Mouse (Mus musculus): ENCODE results near the gene Zcchc14. TPM values are rescaled to one million over a fixed set of nuclear protein-coding genes. Genes with fewer than 3 reads are reported as not detected.

Zcchc14 gene
- total and polyA plus RNA-seq, 3 experiments = not detected

GRCm38 (mm10) chr8:121570801-121571200 lies 81.9 kb downstream of the Zcchc14 start:
- Histone ChIP-seq H3K4me2 (ENCODE audit: insufficient read depth, low read depth, poor library complexity, severe bottlenecking) (no peak overlapping the region), H3K9ac (ENCODE audit: insufficient read depth, low read depth) (no peak overlapping the region), H3K27me3 (replicated peaks) (no peaks in the 10 kb centered on the region), H3K36me3 (replicated peaks in 1 of 2; ENCODE audit: control insufficient read depth in 1 of 2, insufficient read depth in 1 of 2, low read length in 1 of 2) (peaks cover under 1 to 80% of the 10 kb centered on the region in 2 experiments), H3K79me2 (replicated peaks; ENCODE audit: control insufficient read depth, extremely low read depth, insufficient read depth, poor library complexity, severe bottlenecking) (peaks cover 21% of the 10 kb centered on the region), H3K4me3 (replicated peaks in 1 of 3; ENCODE audit: low read depth in 2 of 3, low read length in 2 of 3, poor library complexity in 1 of 3) (no peak overlapping the region), H3K27ac (ENCODE audit: insufficient read depth, low read depth) (no peak overlapping the region), H3K4me1 (ENCODE audit: control insufficient read depth in 1 of 2, insufficient read depth in 2 of 2) (peaks cover 3 to 16% of the 10 kb centered on the region in 2 experiments; a peak in 3 of 4 replicates), H3K9me3 (replicated peaks; ENCODE audit: low read length) (no peaks in the 10 kb centered on the region)
- TF ChIP-seq UBTF (IDR thresholded peaks at IDR 0.05; ENCODE audit: low read depth, low read length) (no peak), MEF2A (IDR thresholded peaks at IDR 0.05; ENCODE audit: borderline replicate concordance, low read depth, low read length) (no peak), NRF1 (IDR thresholded peaks at IDR 0.05; ENCODE audit: low read depth, low read length) (no peak), ELF1 (IDR thresholded peaks at IDR 0.05; ENCODE audit: low read depth, low read length) (no peak), SMC3 (IDR thresholded peaks at IDR 0.05; ENCODE audit: low read depth, low read length) (no peak)
- in situ Hi-C loops (cut with MboI; ENCODE audit: low pct_ligation_motif_present, low pct_unique_long_range_greater_than_20kb, low sequenced_read_pairs) = no loop called here
- no peak for DNase-seq (ENCODE audit: extremely low read depth)
- dilution Hi-C loops (cut with MboI; ENCODE audit: extremely low pct_ligation_motif_present, extremely low pct_unique_long_range_greater_than_20kb, low sequenced_read_pairs) = no loop called here

GRCm38 (mm10) chr8:121570335-121570734 lies 82.4 kb downstream of the Zcchc14 start:
- H3K4me3 ChIP-seq (replicated peaks in 1 of 3; ENCODE audit: low read depth in 2 of 3, low read length in 2 of 3, poor library complexity in 1 of 3) = no peak overlapping the region
- no peak overlapping the region for H3K4me2 ChIP-seq (ENCODE audit: insufficient read depth, low read depth, poor library complexity, severe bottlenecking)
- peaks cover 18% of the 10 kb centered on the region for H3K79me2 ChIP-seq (replicated peaks; ENCODE audit: control insufficient read depth, extremely low read depth, insufficient read depth, poor library complexity, severe bottlenecking)
- in situ Hi-C loops (cut with MboI; ENCODE audit: low pct_ligation_motif_present, low pct_unique_long_range_greater_than_20kb, low sequenced_read_pairs) (no loop called here), dilution Hi-C loops (cut with MboI; ENCODE audit: extremely low pct_ligation_motif_present, extremely low pct_unique_long_range_greater_than_20kb, low sequenced_read_pairs) (no loop called here)
- no peak overlapping the region for H3K9ac ChIP-seq (ENCODE audit: insufficient read depth, low read depth)
- H3K4me1 ChIP-seq (ENCODE audit: control insufficient read depth in 1 of 2, insufficient read depth in 2 of 2) = peaks cover 3 to 11% of the 10 kb centered on the region in 2 experiments; a peak in 3 of 4 replicates
- H3K9me3 ChIP-seq (replicated peaks; ENCODE audit: low read length) = no peaks in the 10 kb centered on the region
- peaks cover 5 to 84% of the 10 kb centered on the region in 2 experiments for H3K36me3 ChIP-seq (replicated peaks in 1 of 2; ENCODE audit: control insufficient read depth in 1 of 2, insufficient read depth in 1 of 2, low read length in 1 of 2)
- H3K27ac ChIP-seq (ENCODE audit: insufficient read depth, low read depth) = no peak overlapping the region
- H3K27me3 ChIP-seq (replicated peaks) = no peaks in the 10 kb centered on the region
- TF ChIP-seq BHLHE40 (IDR thresholded peaks at IDR 0.05; ENCODE audit: low read depth, low read length) = no peak
- no peak for TF ChIP-seq NRF1 (IDR thresholded peaks at IDR 0.05; ENCODE audit: low read depth, low read length)
- DNase-seq (ENCODE audit: extremely low read depth) = no peak

GRCm38 (mm10) chr8:121568321-121568720 lies 84.4 kb downstream of the Zcchc14 start:
- H3K27me3 ChIP-seq (replicated peaks) = no peaks in the 10 kb centered on the region
- no peak overlapping the region for H3K9ac ChIP-seq (ENCODE audit: insufficient read depth, low read depth)
- in situ Hi-C loops (cut with MboI; ENCODE audit: low pct_ligation_motif_present, low pct_unique_long_range_greater_than_20kb, low sequenced_read_pairs) = no loop called here
- H3K4me2 ChIP-seq (ENCODE audit: insufficient read depth, low read depth, poor library complexity, severe bottlenecking) = no peak overlapping the region
- H3K36me3 ChIP-seq (replicated peaks in 1 of 2; ENCODE audit: control insufficient read depth in 1 of 2, insufficient read depth in 1 of 2, low read length in 1 of 2) = peaks cover 14 to 90% of the 10 kb centered on the region in 2 experiments
- 0 out of 4 replicates have a peak, but pooled peaks cover 0 to 3% of the 10 kb centered on the region in 2 experiments for H3K4me1 ChIP-seq (ENCODE audit: control insufficient read depth in 1 of 2, insufficient read depth in 2 of 2)
- TF ChIP-seq MAFK (IDR thresholded peaks at IDR 0.05; ENCODE audit: insufficient replicate concordance, low read length) (peak; percentile 93), UBTF (IDR thresholded peaks at IDR 0.05; ENCODE audit: low read depth, low read length) (no peak), USF1 (IDR thresholded peaks at IDR 0.05; ENCODE audit: low read depth, low read length) (no peak)
- no peak for DNase-seq (ENCODE audit: extremely low read depth)
- H3K9me3 ChIP-seq (replicated peaks; ENCODE audit: low read length) = no peaks in the 10 kb centered on the region
- H3K27ac ChIP-seq (ENCODE audit: insufficient read depth, low read depth) = no peak overlapping the region
- peaks cover 6% of the 10 kb centered on the region for H3K79me2 ChIP-seq (replicated peaks; ENCODE audit: control insufficient read depth, extremely low read depth, insufficient read depth, poor library complexity, severe bottlenecking)
- no peak overlapping the region for H3K4me3 ChIP-seq (replicated peaks in 1 of 3; ENCODE audit: low read depth in 2 of 3, low read length in 2 of 3, poor library complexity in 1 of 3)
- dilution Hi-C loops (cut with MboI; ENCODE audit: extremely low pct_ligation_motif_present, extremely low pct_unique_long_range_greater_than_20kb, low sequenced_read_pairs) = no loop called here

All from CH12.LX (cell line).